Mouse (Mus musculus) cerebellum, adult 9-10 months (tissue): ENCODE measurements at regions not wholly inside any gene's neighbourhood (a gene's known extent, or its start where the extent isn't known, plus 50 kb on each side); places are given as distances from the start of the nearest gene placed in this dataset.

Experiments used
- DNase-seq: peaks from one replicate; pipeline ENCODE4 v3.0.0; 2022

GRCm38 (mm10) chr16:76183105-76183504, 161.0 kb upstream of the Samsn1 start:
- DNase-seq: no peak

- no peak for DNase-seq
Observed at GRCm38 (mm10) chr16:76181596-76181995, 159.5 kb upstream of the Samsn1 start.

- DNase-seq: no peak
Observed at GRCm38 (mm10) chr16:76167651-76168050, 145.6 kb upstream of the Samsn1 start.

DNA sequence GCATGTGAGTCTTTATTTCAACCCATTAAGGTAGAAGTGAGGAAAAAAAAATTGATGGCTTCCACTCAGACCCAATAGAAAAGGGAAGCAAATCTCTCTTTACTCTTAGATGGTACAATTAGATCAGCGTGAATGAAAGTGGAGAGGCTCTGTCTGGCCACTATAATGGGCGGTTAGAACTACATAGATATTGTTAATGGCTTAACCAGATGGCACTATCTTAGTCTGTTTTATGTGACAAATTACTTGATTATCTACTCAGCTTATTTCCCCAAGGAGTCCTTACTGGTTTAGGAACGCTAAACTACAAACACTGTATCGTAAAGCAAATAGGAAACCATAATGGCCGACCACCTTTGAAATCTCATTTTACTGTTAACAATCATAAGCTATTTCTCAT, 138.8 kb upstream of the Samsn1 start:
- no peak for DNase-seq

- no peak for DNase-seq
Observed at GRCm38 (mm10) chr16:76158585-76158984, 136.5 kb upstream of the Samsn1 start.

DNA sequence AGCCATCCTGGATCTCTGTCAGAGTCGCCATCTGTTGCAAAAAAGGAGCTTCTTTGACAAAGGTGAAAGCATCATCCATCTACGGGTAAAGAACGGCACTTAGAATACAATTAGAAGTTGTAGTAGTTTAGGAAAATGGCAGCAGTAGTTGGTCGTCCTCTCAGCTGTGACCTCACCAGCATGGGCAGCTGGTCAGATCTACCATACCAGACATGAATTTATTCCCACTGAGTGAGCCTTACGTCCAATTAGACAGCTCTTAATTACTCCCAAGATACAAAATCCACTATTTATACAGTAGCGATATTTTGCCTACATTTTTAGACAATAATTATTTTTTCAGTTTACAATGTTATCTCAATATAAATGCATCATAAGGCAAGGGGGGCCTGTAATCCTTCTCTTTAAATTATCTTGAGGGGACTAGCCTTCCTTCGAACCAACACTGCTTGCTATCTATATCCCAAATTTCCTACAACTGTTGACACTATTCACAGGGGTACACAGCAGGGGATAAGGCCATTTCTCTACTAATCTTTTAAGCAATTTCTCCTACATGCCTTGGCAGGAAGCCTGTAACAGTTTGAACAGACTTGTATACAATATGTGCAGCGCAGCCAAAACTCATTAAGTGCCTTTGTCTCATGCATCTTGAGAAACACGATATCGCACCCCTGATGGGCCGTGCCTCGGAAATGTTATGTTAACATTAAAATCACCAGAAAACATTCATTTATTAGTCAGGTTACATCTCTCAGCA, 131.9 kb upstream of the Samsn1 start:
- no peak for DNase-seq

DNA sequence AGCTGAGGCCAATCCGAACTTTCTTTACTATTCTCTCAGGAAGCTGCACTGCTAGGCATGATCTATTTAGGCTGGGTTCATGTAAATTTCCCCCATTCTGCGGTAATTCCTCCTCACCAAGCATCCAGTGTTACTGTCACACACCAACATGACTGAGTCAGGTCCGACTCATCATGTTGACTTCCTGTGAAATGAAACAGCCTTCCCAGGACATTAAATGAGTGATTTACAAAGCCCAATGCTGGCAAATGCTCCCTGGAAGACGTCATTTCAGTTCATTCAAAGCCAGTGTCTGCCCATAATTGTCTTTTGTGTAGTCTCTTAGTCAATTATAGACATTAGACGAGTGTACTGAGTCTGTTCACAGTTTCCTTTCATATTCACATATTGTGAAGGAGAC, 127.5 kb upstream of the Samsn1 start:
- DNase-seq: no peak

DNA sequence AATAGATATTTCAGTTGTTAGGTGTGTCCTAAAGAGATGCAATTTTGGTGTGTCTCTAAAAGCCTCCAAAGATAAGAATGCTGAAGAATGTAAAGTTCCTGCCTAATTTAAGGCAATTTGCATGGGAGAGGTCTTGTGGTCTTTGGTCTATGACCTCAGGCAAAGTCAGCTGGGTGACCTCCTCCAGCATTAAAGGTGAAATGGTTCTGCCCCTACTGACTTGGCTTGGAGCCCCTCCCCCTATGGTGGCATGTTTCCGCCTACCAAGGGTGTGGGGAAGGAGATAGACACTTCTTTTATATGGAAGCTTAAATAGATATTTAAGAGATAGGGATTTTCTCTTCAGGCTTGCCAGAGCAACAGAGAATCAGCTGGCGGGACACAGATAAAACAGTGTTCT, 111.8 kb upstream of the Samsn1 start:
- DNase-seq: no peak

GRCm38 (mm10) chr16:76130486-76130885, 108.4 kb upstream of the Samsn1 start:
- no peak for DNase-seq

- no peak for DNase-seq
Observed at GRCm38 (mm10) chr16:76129982-76130381, 107.9 kb upstream of the Samsn1 start.

DNA sequence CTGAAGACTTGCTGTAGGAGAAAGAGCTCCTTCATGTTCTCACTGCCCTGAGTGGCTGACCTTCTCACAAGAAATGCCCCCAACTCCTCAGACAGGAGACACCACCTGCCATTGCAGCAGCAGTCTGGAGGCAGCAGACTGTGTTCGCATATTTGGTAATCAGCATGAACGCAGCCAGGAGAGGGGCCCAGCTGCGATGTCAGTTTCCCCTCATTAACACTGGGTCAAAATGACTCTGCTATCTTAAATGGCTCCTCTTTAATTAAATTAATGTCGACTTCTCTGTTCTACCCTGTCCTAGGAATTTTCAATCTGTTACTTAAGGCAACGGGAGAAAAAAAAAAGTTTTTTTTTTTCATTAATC, 100.9 kb upstream of the Samsn1 start:
- DNase-seq: no peak

- DNase-seq: no peak
Observed at GRCm38 (mm10) chr16:76122172-76123020, 100.3 kb upstream of the Samsn1 start.

- DNase-seq: no peak
Observed at GRCm38 (mm10) chr16:76120712-76121111, 98.6 kb upstream of the Samsn1 start.

- DNase-seq: no peak
Observed at GRCm38 (mm10) chr16:76110383-76110782, 88.3 kb upstream of the Samsn1 start.

GRCm38 (mm10) chr16:76108464-76108863, 86.4 kb upstream of the Samsn1 start:
- DNase-seq: no peak

DNA sequence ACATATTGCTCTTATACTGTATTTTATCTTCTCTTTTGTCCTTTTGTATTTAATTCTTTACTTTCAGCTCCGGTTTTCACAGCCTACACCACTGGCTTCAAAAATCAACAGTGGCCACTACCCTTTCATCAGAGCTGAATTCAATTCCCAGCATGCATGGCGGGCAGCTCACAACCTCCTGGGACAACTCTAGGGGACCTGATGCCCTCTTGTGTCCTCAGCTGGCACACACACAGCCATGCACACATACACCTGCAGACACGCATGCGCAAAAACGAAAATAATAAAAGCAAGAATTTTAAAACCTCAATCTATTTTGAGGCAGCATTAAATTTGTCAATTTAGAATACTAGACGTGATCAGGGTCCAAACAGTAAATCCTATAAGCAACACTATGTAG, 82.6 kb upstream of the Samsn1 start:
- no peak for DNase-seq

DNA sequence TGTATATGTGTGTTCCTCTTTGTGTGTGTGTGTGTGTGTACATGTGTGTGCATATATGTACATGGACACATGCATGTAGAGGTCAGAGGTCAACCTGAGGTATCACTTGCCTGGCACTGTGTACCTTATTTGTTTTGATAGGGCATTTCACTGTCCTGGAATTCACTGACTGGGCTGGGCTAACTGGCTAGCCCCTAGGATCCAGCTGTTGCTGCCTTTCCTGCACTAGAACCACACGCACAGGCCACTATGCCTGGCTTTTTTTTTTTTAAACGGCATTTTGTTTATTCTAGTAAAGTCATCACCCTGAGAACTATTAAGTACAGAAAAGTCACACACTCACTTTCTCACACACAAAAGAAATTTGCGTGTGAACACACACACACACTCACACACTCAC, 79.7 kb upstream of the Samsn1 start:
- DNase-seq: no peak

DNA sequence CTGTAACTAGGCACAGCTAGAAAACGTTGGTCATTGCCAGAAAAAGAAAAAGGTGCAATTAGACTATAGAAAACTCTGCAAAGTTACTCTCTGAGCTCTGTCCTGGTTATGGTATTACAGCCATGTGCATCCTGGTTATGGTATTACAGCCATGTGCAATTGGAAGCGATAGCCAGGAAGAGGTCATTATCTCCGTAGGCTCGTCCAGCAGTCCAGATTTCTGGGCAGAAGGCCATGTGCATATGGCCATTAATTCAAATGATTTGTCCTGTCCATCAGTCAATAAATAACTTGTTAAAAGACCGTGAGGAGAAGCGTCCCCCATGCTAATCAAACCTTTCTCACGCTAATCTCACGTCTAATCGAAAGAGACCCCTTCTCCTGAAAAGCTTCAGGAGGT, 75.7 kb upstream of the Samsn1 start:
- no peak for DNase-seq

- no peak for DNase-seq
Observed at GRCm38 (mm10) chr16:76096363-76096762, 74.3 kb upstream of the Samsn1 start.

DNA sequence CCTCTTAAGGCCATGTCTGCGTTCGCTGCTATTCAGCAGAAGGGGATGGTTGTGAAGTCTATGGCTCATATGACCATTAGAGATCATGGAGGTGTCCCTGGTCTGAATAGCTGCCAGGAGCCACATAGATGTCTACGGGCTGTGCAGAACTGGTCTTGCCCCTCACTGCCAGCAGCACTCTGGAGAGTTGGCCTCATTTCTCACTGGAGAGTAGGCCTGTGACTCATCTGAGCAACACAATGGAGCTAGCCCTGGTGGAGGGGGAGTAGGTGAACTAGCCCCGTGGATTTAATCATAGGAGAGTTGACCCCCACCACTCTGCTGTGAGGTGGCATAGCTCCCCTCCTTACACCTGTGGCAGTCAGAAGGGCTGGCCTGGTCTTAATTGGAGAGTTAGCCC, 63.3 kb upstream of the Samsn1 start:
- no peak for DNase-seq

DNA sequence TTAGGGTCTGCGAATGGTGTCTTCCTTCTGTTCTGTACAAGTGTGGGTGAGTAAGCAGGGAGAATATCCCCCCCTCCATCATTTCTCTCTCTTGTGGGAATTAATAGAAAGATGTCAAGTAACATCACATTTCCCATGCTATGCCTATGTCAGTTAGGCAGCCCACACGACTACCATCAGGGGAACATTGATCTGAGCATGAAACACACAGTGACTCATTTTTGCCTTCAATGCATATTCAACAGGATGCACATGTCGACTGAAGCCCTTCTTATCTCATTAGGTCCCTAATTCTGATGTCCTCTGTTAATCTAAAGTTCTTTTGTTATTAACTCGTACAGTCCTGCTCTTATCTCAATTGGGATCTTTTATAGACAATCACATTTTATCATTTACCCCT, 60.4 kb upstream of the Samsn1 start:
- DNase-seq: no peak

DNA sequence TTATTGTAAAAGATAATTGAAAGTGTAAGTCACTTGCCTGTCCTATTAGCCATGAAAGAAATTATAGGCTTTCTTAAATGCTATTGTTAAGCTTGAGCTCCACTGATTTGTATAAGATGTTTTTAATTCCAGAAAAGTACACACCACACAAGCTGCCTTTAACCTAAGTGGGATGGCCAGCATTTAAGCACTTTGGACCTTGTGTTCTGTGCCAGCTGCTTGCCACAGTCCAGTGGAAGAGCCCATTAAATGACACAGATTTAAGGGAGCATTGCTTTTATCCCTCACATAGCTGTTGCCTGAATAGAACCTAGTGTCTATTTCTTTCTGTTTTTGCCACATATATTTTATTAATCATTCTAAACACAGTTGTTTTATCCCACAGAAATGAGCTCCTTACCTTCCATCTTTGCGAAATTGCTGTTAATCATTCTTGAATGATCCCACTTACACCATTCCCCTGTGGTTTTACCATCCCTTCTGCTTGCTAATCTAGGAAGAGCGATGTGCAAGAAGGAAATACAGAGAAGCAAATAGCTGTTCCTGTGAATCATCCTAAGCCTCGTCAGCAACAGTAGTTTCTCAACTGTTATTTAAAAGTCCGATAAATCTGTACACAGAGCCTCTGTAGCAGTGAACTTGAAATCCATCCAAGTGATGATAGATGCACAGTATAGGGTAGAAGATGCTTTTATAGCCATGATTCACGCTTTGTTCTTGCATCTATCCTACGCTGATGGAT, 57.9 kb upstream of the Samsn1 start:
- no peak for DNase-seq

GRCm38 (mm10) chr16:76078219-76078618, 56.1 kb upstream of the Samsn1 start:
- DNase-seq: no peak

DNA sequence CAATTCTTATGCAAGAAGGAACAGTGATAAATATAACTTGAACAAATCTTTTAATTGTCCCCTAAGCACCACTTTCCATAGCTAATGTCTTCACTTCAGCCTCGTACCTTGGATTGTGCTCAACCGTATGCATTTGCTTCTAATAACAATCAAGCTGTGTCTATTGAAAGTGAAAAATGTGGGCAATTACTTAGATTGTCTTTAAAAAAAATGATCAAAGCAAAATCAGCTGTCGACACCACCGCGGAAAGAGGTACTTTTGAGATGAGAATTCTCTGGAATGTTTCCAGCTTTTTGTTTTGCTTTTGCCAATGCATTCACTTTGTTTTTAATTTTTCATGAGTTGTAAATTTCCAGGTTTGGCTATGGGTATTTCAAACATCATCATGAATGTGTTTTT, 54.1 kb upstream of the Samsn1 start:
- no peak for DNase-seq
